ENCODE assay signal across 8 mouse cellular contexts in the genomic region with DNA sequence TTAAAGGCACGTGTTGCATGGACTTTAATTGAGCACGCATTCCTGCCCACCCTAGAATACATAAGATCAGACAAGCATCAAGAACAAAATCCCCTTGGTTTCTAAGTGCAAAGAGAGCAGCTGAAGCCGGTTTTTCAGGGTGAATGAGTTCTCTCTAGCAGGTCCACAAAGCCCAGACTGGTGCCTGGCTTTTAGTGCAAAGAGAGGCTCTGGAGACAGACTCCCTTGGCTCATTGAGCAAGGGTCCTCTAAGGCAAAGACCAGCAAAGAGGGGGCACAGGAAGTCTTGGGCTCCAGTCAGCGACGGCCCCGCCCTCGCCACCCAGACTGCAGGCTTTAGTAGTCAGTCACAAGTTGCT. TPM values are rescaled to one million over a fixed set of nuclear protein-coding genes. Genes with fewer than 3 reads are reported as not detected.
DNase-seq lines count a peak whose midpoint lies in the region; ATAC-seq and TF ChIP-seq lines count a peak whose summit lies in the region.

No protein-coding gene starts in this region.

- H3K36me3 ChIP-seq in lung, embryonic 14.5 days (ENCODE audit: insufficient read depth): no peaks in the 10 kb centered on the region
- H3K36me3 ChIP-seq in limb, embryonic 10.5 days: no peaks in the 10 kb centered on the region
- H3K36me3 ChIP-seq in neural tube, embryonic 15.5 days: no peaks in the 10 kb centered on the region

- peak overlapping the region; percentile 83 for H3K27ac ChIP-seq in lung, embryonic 14.5 days (ENCODE audit: low read depth)
- no peak overlapping the region for H3K27ac ChIP-seq in embryonic fibroblast, embryonic 13.5 days (ENCODE audit: insufficient read depth, low read length)
- H3K27ac ChIP-seq in limb, embryonic 10.5 days: peak overlapping the region; percentile 87
- no peak overlapping the region for H3K27ac ChIP-seq in neural tube, embryonic 15.5 days (replicated peaks)

- H3K4me2 ChIP-seq in lung, embryonic 14.5 days: peak overlapping the region; percentile 87
- peak overlapping the region; percentile 75 for H3K4me2 ChIP-seq in neural tube, embryonic 15.5 days

- WGBS in lung, embryonic 14.5 days: 6% methylated on average over 7 of the region's 7 CpGs
- WGBS in lung, adult 2 months: 14% methylated on average over 7 of the region's 7 CpGs
- WGBS in limb, embryonic 10.5 days: 11% methylated on average over 7 of the region's 7 CpGs
- WGBS in neural tube, embryonic 15.5 days: 11% methylated on average over 7 of the region's 7 CpGs

- no peaks in the 10 kb centered on the region for H3K9me3 ChIP-seq in lung, embryonic 14.5 days (ENCODE audit: low read depth, low read length)
- H3K9me3 ChIP-seq in limb, embryonic 10.5 days (replicated peaks): no peaks in the 10 kb centered on the region
- H3K9me3 ChIP-seq in neural tube, embryonic 15.5 days (replicated peaks): no peaks in the 10 kb centered on the region

- peak overlapping the region; percentile 59 for H3K9ac ChIP-seq in lung, embryonic 14.5 days
- peak overlapping the region; percentile 36 for H3K9ac ChIP-seq in neural tube, embryonic 15.5 days (replicated peaks)

- ATAC-seq in lung, embryonic 14.5 days (ENCODE audit: insufficient read depth): no peak
- no peak for ATAC-seq in neural tube, embryonic 15.5 days (ENCODE audit: low FRiP score)

- no peak for DNase-seq in lung, embryonic 14.5 days
- DNase-seq in lung, adult 2 months: no peak
- no peak for DNase-seq in limb, embryonic 10.5 days (ENCODE audit: low spot score)
- DNase-seq in thymus, postnatal 14 days: no peak
- no peak for DNase-seq in frontal cortex, postnatal 14 days (ENCODE audit: low spot score in 2 of 2)
- DNase-seq in right cerebral cortex, adult 2 months (ENCODE audit: low spot score in 2 of 2): no peak

- no peaks in the 10 kb centered on the region for H3K4me1 ChIP-seq in lung, embryonic 14.5 days (ENCODE audit: insufficient read depth)
- H3K4me1 ChIP-seq in lung, adult 2 months (ENCODE audit: control insufficient read depth, insufficient read depth, low read length): peaks cover 7% of the 10 kb centered on the region
- H3K4me1 ChIP-seq in embryonic fibroblast, embryonic 13.5 days (ENCODE audit: control insufficient read depth, insufficient read depth, low read length): no peaks in the 10 kb centered on the region
- H3K4me1 ChIP-seq in limb, embryonic 10.5 days: peaks cover 22% of the 10 kb centered on the region
- H3K4me1 ChIP-seq in neural tube, embryonic 15.5 days: peaks cover 9% of the 10 kb centered on the region

- no peak for TF ChIP-seq CTCF in lung, embryonic 14.5 days (IDR thresholded peaks at IDR 0.05; ENCODE audit: low read depth)
- TF ChIP-seq CTCF in lung, adult 2 months (IDR thresholded peaks at IDR 0.05; ENCODE audit: insufficient read depth, low read length): no peak
- TF ChIP-seq CTCF in embryonic fibroblast, embryonic 13.5 days (IDR thresholded peaks at IDR 0.05; ENCODE audit: borderline replicate concordance, insufficient read depth, low read length): no peak

- TF ChIP-seq POLR2A in lung, adult 2 months (IDR thresholded peaks at IDR 0.05; ENCODE audit: borderline replicate concordance, extremely low read depth, low read depth, low read length): no peak
- no peak for TF ChIP-seq POLR2A in embryonic fibroblast, embryonic 13.5 days (IDR thresholded peaks at IDR 0.05; ENCODE audit: low read depth, low read length)

- peak overlapping the region; percentile 53 for H3K4me3 ChIP-seq in lung, embryonic 14.5 days (ENCODE audit: low read depth, low read length)
- no peak overlapping the region for H3K4me3 ChIP-seq in lung, adult 2 months (replicated peaks; ENCODE audit: extremely low read depth, low read depth, low read length)
- H3K4me3 ChIP-seq in embryonic fibroblast, embryonic 13.5 days (ENCODE audit: insufficient read depth, low read length): peak overlapping the region; percentile 14; the same call in 1 of the 2 replicates
- peak overlapping the region; percentile 62 for H3K4me3 ChIP-seq in limb, embryonic 10.5 days
- peak overlapping the region; percentile 42 for H3K4me3 ChIP-seq in neural tube, embryonic 15.5 days (replicated peaks)

- no peaks in the 10 kb centered on the region for H3K27me3 ChIP-seq in lung, embryonic 14.5 days (ENCODE audit: insufficient read depth, low read length)
- 0 out of 2 replicates have a peak, but pooled peaks cover 10% of the 10 kb centered on the region for H3K27me3 ChIP-seq in limb, embryonic 10.5 days (ENCODE audit: low read depth, poor library complexity, severe bottlenecking)
- 0 out of 2 replicates have a peak, but pooled peaks cover 3% of the 10 kb centered on the region for H3K27me3 ChIP-seq in neural tube, embryonic 15.5 days (replicated peaks)

RNA-seq across cellular contexts. Expression of a gene that starts 0.3 kb away (rescaled TPM):
- 2.8 and 3.8 TPM in 2 replicates for polyA plus RNA-seq in lung, embryonic 14.5 days (2014; fragmentation: Nextera tagmentation; extraction: Ambion mirVana)
- polyA plus RNA-seq in lung, adult 2 months (2012; rRNA removed): 10.2 and 12.7 TPM in 2 replicates
- polyA plus RNA-seq in embryonic fibroblast, embryonic 13.5 days (2011; ENCODE audit: insufficient read length, low read depth, missing spikeins): 0.72 and 1.1 TPM in 2 replicates
- 1.8 and 2.1 TPM in 2 replicates for polyA plus RNA-seq in limb, embryonic 10.5 days (2016; fragmentation: Nextera tagmentation; extraction: Ambion mirVana)
- polyA plus RNA-seq in neural tube, embryonic 15.5 days (2015; fragmentation: Nextera tagmentation; extraction: Ambion mirVana): 1.0 and 1.2 TPM in 2 replicates

Comparison
In these comparisons a context has a peak if more than half of its experiments do, and no peak if none do; other contexts are left out.
1. H3K27ac ChIP-seq: peak in lung, embryonic 14.5 days (single experiment) and limb, embryonic 10.5 days (single experiment); none in embryonic fibroblast, embryonic 13.5 days (single experiment) and neural tube, embryonic 15.5 days (single experiment).